Mouse (Mus musculus) liver, adult 2 months (tissue): ENCODE measurements around the gene Ccdc186. TPM values are rescaled to one million over a fixed set of nuclear protein-coding genes. Genes with fewer than 3 reads are reported as not detected.

Experiments used
- DNase-seq: peaks from one replicate; pipeline ENCODE4 v3.0.0-alpha.2; 2011; ENCODE audit warnings: low read depth, low spot score; ENCODE audit errors: extremely low read depth
- H3K27ac ChIP-seq: fragments of 200-500 bp; replicated peaks from 2 replicates; pipeline ENCODE4 v1.5.1; 2012; ENCODE audit warnings: low read depth, mild to moderate bottlenecking, control low read depth, inconsistent platforms, low read length; ENCODE audit not compliant: insufficient read depth
- H3K27me3 ChIP-seq: fragments of 200-500 bp; 2 replicates; pipeline ENCODE4 v1.6.1; 2012; ENCODE audit warnings: mild to moderate bottlenecking, moderate library complexity, low read length, inconsistent platforms; ENCODE audit not compliant: control insufficient read depth, insufficient read depth
- H3K36me3 ChIP-seq: fragments of 200-500 bp; 2 replicates; pipeline ENCODE4 v1.6.1; 2012; ENCODE audit warnings: low read length, inconsistent platforms; ENCODE audit not compliant: control insufficient read depth, insufficient read depth
- H3K4me1 ChIP-seq: fragments of 200-500 bp; 2 replicates; pipeline ENCODE4 v1.6.1; 2011; ENCODE audit warnings: low read length; ENCODE audit not compliant: control insufficient read depth, insufficient read depth
- H3K4me3 ChIP-seq: fragments of 200-500 bp; 2 replicates; pipeline ENCODE4 v1.5.1; 2011; ENCODE audit warnings: low read depth, mild to moderate bottlenecking, control low read depth, low read length, moderate library complexity; ENCODE audit not compliant: insufficient read depth
- H3K79me2 ChIP-seq: fragments of 200-500 bp; 2 replicates; pipeline ENCODE4 v1.6.1; 2012; ENCODE audit warnings: inconsistent platforms, mild to moderate bottlenecking, low read length, moderate library complexity; ENCODE audit not compliant: control insufficient read depth, insufficient read depth
- H3K9ac ChIP-seq: fragments of 200-500 bp; 2 replicates; pipeline ENCODE4 v1.6.1; 2012; ENCODE audit warnings: low read depth, mild to moderate bottlenecking, control low read depth, inconsistent platforms, low read length
- CTCF ChIP-seq: fragments of 200-500 bp; IDR thresholded peaks from 2 replicates; pipeline ENCODE4 v1.5.1; 2011; ENCODE audit warnings: low read depth, low read length, control low read depth
- POLR2A ChIP-seq: fragments of 200-500 bp; IDR thresholded peaks from 2 replicates; pipeline ENCODE4 v1.6.1; 2011; ENCODE audit warnings: low read length, control low read depth; ENCODE audit not compliant: insufficient read depth; ENCODE audit errors: extremely low read depth
- WGBS: fragments of 180-500 bp; shearing (Covaris S2); methylation state at CpG from one replicate; pipeline ENCODE4 v1.1.7; 2018; 5-methylcytosine and 5-hydroxymethylcytosine counted together
- polyA plus RNA-seq: library from polyadenylated mRNA; depleted of rRNA; stranded (reverse); fragments of >200 nt; gene quantifications from 2 replicates; pipeline ENCODE4 v1.2.3, GENCODE M21; 2012; rRNA removed
- total RNA-seq: library from RNA; depleted of rRNA; stranded (reverse); fragments of >200 nt; gene quantifications from 2 replicates; pipeline ENCODE4 v1.2.3, GENCODE M21; 2014; rRNA removed

The Ccdc186 gene
- total RNA-seq, result 5.9 and 7.9 TPM in 2 replicates
- 0.95 and 1.6 TPM in 2 replicates for polyA plus RNA-seq

DNA sequence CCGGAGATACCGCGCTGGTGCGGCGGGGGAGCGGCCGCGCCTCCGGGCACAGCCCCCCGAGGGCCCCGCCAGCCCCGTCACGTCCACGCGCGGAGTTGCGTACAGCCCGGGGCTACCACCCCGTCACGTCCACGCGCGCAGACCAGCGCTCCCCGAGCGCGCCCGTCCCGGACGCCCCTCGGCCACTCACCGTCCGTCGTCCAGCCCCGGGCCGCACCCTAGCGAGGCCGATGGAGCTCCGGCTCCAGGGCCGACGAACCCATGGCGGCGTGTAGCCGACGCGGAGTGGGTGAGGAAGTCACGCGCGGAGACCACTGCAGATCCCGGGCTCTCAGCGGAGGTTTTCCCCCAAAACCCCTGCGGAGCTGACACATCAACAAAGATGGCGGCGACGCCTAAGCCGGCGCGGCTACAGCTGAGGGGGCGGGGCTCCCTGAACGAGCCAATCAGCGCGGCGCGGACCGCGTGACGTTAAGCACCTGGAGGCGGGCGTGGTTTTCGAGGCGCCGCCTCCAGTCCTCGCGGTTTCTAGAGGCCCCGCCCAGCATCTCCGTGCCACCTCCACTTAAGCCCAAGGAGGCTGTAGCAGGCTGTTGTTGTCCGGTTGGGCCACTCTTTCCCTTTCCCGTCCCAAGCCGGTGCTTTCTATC is at the start of gene Ccdc186:
Gene Ccdc186 (minus strand): TSS at position 393 of the 650 bp plus-strand sequence.
- Histone ChIP-seq H3K27me3 (peaks cover 6% of the 10 kb centered on the region; the same call in 1 of the 2 replicates), H3K4me3 (peak within 1 kb of the TSS; percentile 93), H3K79me2 (peaks cover 8% of the 10 kb centered on the region; the same call in 1 of the 2 replicates), H3K27ac (peak within 1 kb of the TSS; percentile 54), H3K4me1 (peaks cover 6% of the 10 kb centered on the region; the same call in 1 of the 2 replicates), H3K36me3 (no peaks in the 10 kb centered on the region), H3K9ac (peak within 1 kb of the TSS; percentile 94)
- WGBS, result under 1% methylated on average over 79 of the region's 79 CpGs
- peak; percentile 75 for DNase-seq
- TF ChIP-seq POLR2A (0 out of 2 replicates have a peak, but pooled peaks have one; percentile 49), CTCF (no peak)

DNA sequence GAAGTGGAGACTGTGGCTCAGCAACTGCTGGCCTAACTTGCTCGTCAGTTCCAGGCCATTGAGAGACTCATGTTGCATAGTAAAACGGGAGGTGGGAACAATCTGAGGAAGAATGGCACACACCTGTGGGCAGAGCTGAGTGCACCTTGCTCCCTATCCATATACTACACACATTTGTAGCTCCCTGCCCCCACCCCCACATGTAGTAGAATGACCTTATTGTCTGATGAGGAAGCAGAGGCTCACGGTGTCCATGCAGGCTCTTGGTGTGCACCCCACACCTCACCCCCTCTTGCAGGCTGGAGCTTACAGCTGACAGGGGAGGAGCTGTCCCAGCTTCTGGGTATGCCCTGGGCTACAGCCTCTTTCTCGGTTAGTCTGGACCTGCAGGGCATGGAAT is 45.7 kb upstream of the Ccdc186 start:
- H3K79me2 ChIP-seq, result no peaks in the 10 kb centered on the region
- 78% methylated on average over 4 of the region's 4 CpGs for WGBS
- no peak overlapping the region for H3K27ac ChIP-seq
- TF ChIP-seq CTCF, result no peak
- TF ChIP-seq POLR2A, result no peak
- DNase-seq, result no peak
- H3K27me3 ChIP-seq, result peaks cover 11% of the 10 kb centered on the region
- no peak overlapping the region for H3K4me3 ChIP-seq
- no peak overlapping the region for H3K9ac ChIP-seq
- no peaks in the 10 kb centered on the region for H3K4me1 ChIP-seq
- no peaks in the 10 kb centered on the region for H3K36me3 ChIP-seq

DNA sequence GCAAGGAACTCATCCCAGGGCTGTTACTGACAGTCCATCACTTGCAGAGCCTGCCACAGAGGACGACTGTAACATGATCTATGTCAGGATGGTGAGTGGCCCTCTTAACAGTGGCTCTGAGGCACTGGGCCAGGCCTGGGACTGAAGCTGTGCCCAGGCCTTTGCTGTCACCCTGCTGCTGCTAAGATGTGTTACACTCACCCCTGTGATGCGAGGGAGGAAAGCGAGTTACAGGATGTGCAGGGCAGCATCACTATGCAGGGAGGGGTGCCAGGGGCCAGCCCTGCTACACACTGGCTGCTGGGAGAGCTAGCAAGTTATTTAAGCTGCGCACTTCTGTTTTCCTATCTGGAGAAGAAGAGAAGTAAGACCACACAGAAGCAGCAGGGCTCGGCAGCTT is 34.5 kb upstream of the Ccdc186 start:
- Histone ChIP-seq H3K79me2 (no peaks in the 10 kb centered on the region), H3K36me3 (no peaks in the 10 kb centered on the region), H3K9ac (no peak overlapping the region), H3K4me3 (no peak overlapping the region), H3K27ac (no peak overlapping the region), H3K4me1 (no peaks in the 10 kb centered on the region), H3K27me3 (0 out of 2 replicates have a peak, but pooled peaks cover 3% of the 10 kb centered on the region)
- no peak for DNase-seq
- TF ChIP-seq CTCF (no peak), POLR2A (no peak)
- 66% methylated on average over 5 of the region's 5 CpGs for WGBS

DNA sequence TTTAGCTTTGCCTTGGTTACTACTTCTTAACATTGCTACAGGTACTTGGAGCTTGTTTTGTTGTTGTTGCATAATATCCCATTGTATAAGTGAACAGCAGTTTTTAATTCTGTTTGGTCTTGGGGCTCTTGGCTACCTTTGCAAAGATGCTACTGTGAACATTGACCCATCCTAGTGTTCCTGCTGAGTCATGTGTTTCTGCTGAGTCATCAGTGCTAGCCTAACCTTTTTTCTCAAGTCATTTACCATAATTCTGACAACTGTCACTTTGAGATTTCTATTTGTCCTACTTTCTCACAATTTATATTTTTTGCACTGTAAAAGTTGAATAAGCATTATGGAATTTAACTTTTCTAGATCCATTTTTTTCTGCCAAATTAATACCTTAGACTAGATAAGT is 30.6 kb upstream of the Ccdc186 start:
- Histone ChIP-seq H3K27ac (no peak overlapping the region), H3K36me3 (no peaks in the 10 kb centered on the region), H3K9ac (no peak overlapping the region), H3K79me2 (no peaks in the 10 kb centered on the region), H3K4me3 (no peak overlapping the region), H3K4me1 (no peaks in the 10 kb centered on the region), H3K27me3 (peaks cover 10% of the 10 kb centered on the region)
- no peak for DNase-seq
- TF ChIP-seq CTCF, result no peak
- TF ChIP-seq POLR2A, result no peak

DNA sequence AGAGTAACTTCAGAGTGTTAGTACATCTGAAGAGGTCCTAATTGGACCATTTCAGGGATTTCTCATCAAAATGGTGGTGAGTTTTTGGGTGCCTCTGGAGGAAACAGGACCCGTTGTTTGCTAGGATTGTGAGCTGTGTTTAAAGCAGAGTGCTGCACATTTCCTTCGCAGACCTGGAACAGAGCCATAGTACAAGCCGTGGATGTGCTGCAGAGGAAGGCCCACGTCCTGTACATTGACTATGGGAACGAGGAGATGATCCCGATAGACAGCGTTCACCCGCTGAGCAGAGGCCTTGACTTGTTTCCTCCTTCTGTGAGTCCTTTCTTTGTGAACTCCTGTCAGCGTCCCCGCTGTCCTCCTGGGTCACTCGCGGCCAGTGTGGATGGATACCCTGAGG is 21.0 kb upstream of the Ccdc186 start:
- no peak overlapping the region for H3K9ac ChIP-seq
- TF ChIP-seq POLR2A, result no peak
- TF ChIP-seq CTCF, result no peak
- 79% methylated on average over 12 of the region's 12 CpGs for WGBS
- no peaks in the 10 kb centered on the region for H3K36me3 ChIP-seq
- H3K4me3 ChIP-seq, result no peak overlapping the region
- no peak overlapping the region for H3K27ac ChIP-seq
- no peaks in the 10 kb centered on the region for H3K4me1 ChIP-seq
- DNase-seq, result no peak
- no peaks in the 10 kb centered on the region for H3K27me3 ChIP-seq
- H3K79me2 ChIP-seq, result no peaks in the 10 kb centered on the region

DNA sequence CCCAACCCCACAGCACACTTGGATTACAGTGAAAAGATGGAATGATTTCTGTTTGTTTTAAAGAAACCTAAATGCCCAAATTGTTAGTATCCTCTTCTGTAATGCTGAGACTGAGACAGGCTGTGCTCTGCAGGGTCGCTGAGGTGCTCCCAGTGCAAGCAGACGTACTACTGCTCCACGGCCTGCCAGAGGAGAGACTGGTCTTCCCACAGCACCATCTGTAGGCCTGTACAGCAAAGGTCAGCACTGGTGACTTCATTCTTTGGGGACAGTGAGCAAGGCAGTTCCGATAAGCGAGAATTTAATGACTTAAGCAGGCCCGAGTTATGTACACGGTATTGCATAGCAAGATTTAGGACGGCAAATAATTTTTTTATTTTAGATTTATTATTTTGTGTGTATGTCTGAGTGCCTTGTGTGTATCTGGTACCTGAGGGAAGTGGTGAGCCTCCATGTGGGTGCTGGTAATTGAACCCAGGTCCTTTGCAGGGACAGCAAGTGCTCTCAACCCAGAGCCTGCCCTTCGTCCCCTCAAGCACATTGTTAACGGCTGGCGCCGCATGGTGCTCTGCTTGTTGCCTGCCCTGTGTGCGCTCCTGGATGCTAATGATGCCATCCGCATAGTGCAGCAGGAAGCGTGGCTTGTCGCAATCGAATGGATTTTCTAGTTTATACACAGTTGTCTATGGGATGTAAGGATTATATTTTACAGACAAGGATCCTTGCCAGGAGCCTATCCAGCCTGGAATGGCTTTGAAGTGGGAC is 17.1 kb upstream of the Ccdc186 start:
- Histone ChIP-seq H3K4me1 (no peaks in the 10 kb centered on the region), H3K27ac (no peak overlapping the region), H3K9ac (no peak overlapping the region), H3K27me3 (no peaks in the 10 kb centered on the region), H3K4me3 (no peak overlapping the region), H3K36me3 (no peaks in the 10 kb centered on the region), H3K79me2 (no peaks in the 10 kb centered on the region)
- no peak for DNase-seq
- TF ChIP-seq POLR2A (no peak), CTCF (no peak)
- 90% methylated on average over 17 of the region's 17 CpGs for WGBS
